Mouse (Mus musculus): ENCODE data around the gene Lpin2. TPM values are rescaled to one million over a fixed set of nuclear protein-coding genes. Genes with fewer than 3 reads are reported as not detected.

Lpin2 gene
- total and polyA plus RNA-seq, 3 experiments, result 22.4 to 32.1 TPM; not detected in 1

DNA sequence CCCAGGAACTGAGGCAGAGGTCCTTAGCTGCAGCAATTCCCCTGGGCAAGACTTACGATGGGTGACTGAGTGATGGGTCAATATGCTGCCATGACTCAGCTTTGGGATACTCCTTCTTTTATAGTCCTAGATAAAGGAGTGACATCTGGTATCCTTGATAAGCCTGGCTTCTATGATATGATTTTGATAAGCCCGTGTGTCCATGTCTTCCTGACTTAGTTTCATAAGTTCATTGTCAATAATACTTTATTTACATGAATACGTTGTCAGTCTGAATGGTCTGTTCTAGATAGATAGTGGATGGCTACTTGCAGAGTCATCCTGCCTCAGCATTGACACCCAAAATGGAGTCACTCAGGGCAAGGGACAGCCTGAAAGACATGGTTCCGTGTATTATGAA lies 11.2 kb upstream of the Lpin2 start (continued):
- no peak for TF ChIP-seq POLR2AphosphoS5 (IDR thresholded peaks at IDR 0.05; ENCODE audit: borderline replicate concordance, low read depth, low read length)
- peak; percentile 53 for TF ChIP-seq SIN3A (IDR thresholded peaks at IDR 0.05; ENCODE audit: low read length)
- TF ChIP-seq TCF12 (IDR thresholded peaks at IDR 0.05; ENCODE audit: low read depth, low read length), result peak; percentile 91

DNA sequence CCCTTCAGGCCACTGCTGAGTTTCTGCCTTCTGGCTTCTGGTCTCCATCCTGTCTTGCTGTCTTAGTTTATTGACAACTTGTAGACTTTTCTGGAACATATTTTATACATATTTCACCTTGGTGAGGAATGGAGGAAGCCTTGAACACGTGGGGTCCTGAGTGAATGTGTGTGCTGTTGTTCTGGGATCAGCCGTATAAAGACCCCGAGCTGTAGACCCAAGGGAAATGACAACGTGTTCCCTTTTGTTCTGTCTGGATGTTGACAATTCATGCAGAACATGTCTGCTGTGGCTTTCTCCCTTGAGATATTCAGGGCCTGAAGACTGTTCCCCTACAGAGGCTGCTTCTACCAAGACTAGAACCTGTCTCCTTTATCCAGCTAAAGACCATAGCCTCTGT lies 5.0 kb upstream of the Lpin2 start:
- Histone ChIP-seq H3K79me2 (ENCODE audit: control insufficient read depth, insufficient read depth, low read length, poor library complexity) (no peaks in the 10 kb centered on the region), H3K9ac (ENCODE audit: control insufficient read depth, low read depth, low read length, poor library complexity, severe bottlenecking) (no peak overlapping the region), H3K4me1 (ENCODE audit: control insufficient read depth in 1 of 2, insufficient read depth in 2 of 2, low read length in 2 of 2) (peaks cover 20 to 21% of the 10 kb centered on the region in 2 experiments), H3K9me3 (replicated peaks; ENCODE audit: insufficient read depth, low read length) (no peaks in the 10 kb centered on the region), H3K27me3 (ENCODE audit: control insufficient read depth in 1 of 2, insufficient read depth in 2 of 2, low read length in 2 of 2) (no peaks in the 10 kb centered on the region), H3K36me3 (ENCODE audit: control insufficient read depth in 1 of 2, insufficient read depth in 2 of 2, low read length in 2 of 2) (peaks cover 0 to 22% of the 10 kb centered on the region in 2 experiments; a peak in 2 of 4 replicates), H3K4me3 (ENCODE audit: control insufficient read depth in 1 of 2, insufficient read depth in 1 of 2, low read depth in 2 of 2, low read length in 2 of 2) (no peak overlapping the region), H3K27ac (ENCODE audit: control insufficient read depth, low read depth, low read length) (no peak overlapping the region)
- TF ChIP-seq RCOR1 (IDR thresholded peaks at IDR 0.05; ENCODE audit: low read depth, low read length) (no peak), EP300 (IDR thresholded peaks at IDR 0.05; ENCODE audit: low read depth in 1 of 2, low read length in 2 of 2) (no peak), HCFC1 (IDR thresholded peaks at IDR 0.05; ENCODE audit: low read depth, low read length) (no peak), MEF2A (IDR thresholded peaks at IDR 0.05; ENCODE audit: extremely low read depth, insufficient replicate concordance, low read depth, low read length, poor library complexity, severe bottlenecking) (no peak), POLR2AphosphoS5 (IDR thresholded peaks at IDR 0.05; ENCODE audit: borderline replicate concordance, low read depth, low read length) (no peak), MYC (IDR thresholded peaks at IDR 0.05; ENCODE audit: low read depth, low read length) (no peak), USF1 (IDR thresholded peaks at IDR 0.05; ENCODE audit: low read depth, low read length) (no peak), BHLHE40 (IDR thresholded peaks at IDR 0.05; ENCODE audit: borderline replicate concordance, low read depth, low read length) (no peak), E2F4 (IDR thresholded peaks at IDR 0.05; ENCODE audit: borderline replicate concordance, low read depth, low read length) (no peak), TCF12 (IDR thresholded peaks at IDR 0.05; ENCODE audit: low read depth, low read length) (no peak)
- no peak for DNase-seq (ENCODE audit: low read depth, low spot score)

DNA sequence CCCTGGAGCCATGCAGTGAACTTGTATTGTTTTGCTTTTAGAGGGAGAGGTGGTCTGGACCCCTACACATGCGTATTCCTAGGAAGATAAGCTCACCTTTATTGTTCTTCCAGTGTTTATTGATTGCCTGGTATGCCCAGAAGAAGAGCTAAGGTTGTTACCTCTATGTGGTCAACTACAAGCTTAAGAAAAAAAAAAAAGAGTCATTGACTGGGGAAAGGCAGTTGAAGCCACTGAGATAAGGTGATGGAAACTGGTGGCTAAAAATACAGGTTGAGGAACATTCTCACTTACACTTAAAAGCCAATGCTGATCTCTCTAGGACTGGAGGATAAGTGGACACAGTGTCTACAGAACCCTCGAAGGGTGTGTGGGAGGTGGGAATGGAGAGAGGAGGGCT lies 4.4 kb upstream of the Lpin2 start:
- H3K4me3 ChIP-seq (ENCODE audit: control insufficient read depth in 1 of 2, insufficient read depth in 1 of 2, low read depth in 2 of 2, low read length in 2 of 2), result no peak overlapping the region

More for the DNA sequence above, 4.4 kb upstream of the Lpin2 start:
- Histone ChIP-seq H3K27ac (ENCODE audit: control insufficient read depth, low read depth, low read length) (peak overlapping the region; percentile 47; the same call in 1 of the 2 replicates), H3K36me3 (ENCODE audit: control insufficient read depth in 1 of 2, insufficient read depth in 2 of 2, low read length in 2 of 2) (peaks cover 0 to 22% of the 10 kb centered on the region in 2 experiments; a peak in 2 of 4 replicates), H3K27me3 (ENCODE audit: control insufficient read depth in 1 of 2, insufficient read depth in 2 of 2, low read length in 2 of 2) (no peaks in the 10 kb centered on the region), H3K79me2 (ENCODE audit: control insufficient read depth, insufficient read depth, low read length, poor library complexity) (no peaks in the 10 kb centered on the region; the same call in 1 of the 2 replicates), H3K4me1 (ENCODE audit: control insufficient read depth in 1 of 2, insufficient read depth in 2 of 2, low read length in 2 of 2) (peaks cover 20 to 22% of the 10 kb centered on the region in 2 experiments), H3K9me3 (replicated peaks; ENCODE audit: insufficient read depth, low read length) (no peaks in the 10 kb centered on the region), H3K9ac (ENCODE audit: control insufficient read depth, low read depth, low read length, poor library complexity, severe bottlenecking) (no peak overlapping the region)
- TF ChIP-seq MAZ (IDR thresholded peaks at IDR 0.05; ENCODE audit: low read depth, low read length) (no peak), EP300 (IDR thresholded peaks at IDR 0.05; ENCODE audit: low read depth in 1 of 2, low read length in 2 of 2) (peak; percentile 34 to 43; a peak in 3 of 4 replicates), ZNF384 (IDR thresholded peaks at IDR 0.05; ENCODE audit: low read depth, low read length) (peak; percentile 94), UBTF (IDR thresholded peaks at IDR 0.05; ENCODE audit: borderline replicate concordance, insufficient read depth, low read depth, low read length) (no peak), MYB (IDR thresholded peaks at IDR 0.05; ENCODE audit: low read depth, low read length) (peak; percentile 22; the same call in 1 of the 2 replicates), GATA1 (IDR thresholded peaks at IDR 0.05; ENCODE audit: low read depth, low read length) (peak; percentile 57)
- DNase-seq (ENCODE audit: low read depth, low spot score), result no peak
